Mouse (Mus musculus) forebrain, embryonic 11.5 days (tissue): ENCODE measurements around the gene Ptpn1. TPM values are rescaled to one million over a fixed set of nuclear protein-coding genes. Genes with fewer than 3 reads are reported as not detected.

Source experiments
- ATAC-seq: fragments of 200-750 bp; cut with Nextera tagmentation; replicated peaks from 2 replicates; pipeline ENCODE4 v1.8.0; 2017; ENCODE audit warnings: moderate TSS enrichment; ENCODE audit not compliant: low FRiP score
- DNase-seq: peaks from one replicate; pipeline ENCODE4 v3.0.0-alpha.2; 2017; ENCODE audit warnings: low spot score
- H3K27ac ChIP-seq: fragments of 300-500 bp; sonication (generic); 2 replicates; pipeline ENCODE4 v1.5.1; 2014; ENCODE audit warnings: low read depth, low read length
- H3K27me3 ChIP-seq: fragments of 300-500 bp; sonication (generic); 2 replicates; pipeline ENCODE4 v1.6.1; 2014; ENCODE audit warnings: mild to moderate bottlenecking, low read length, mixed read lengths; ENCODE audit not compliant: control insufficient read depth, insufficient read depth
- H3K36me3 ChIP-seq: fragments of 300-500 bp; sonication (generic); 2 replicates; pipeline ENCODE4 v1.6.1; 2014; ENCODE audit warnings: mild to moderate bottlenecking, low read length, moderate library complexity, mixed read lengths; ENCODE audit not compliant: control insufficient read depth, insufficient read depth
- H3K4me1 ChIP-seq: fragments of 300-500 bp; sonication (generic); replicated peaks from 2 replicates; pipeline ENCODE4 v1.6.1; 2014; ENCODE audit warnings: low read length, mixed read lengths; ENCODE audit not compliant: control insufficient read depth, insufficient read depth
- H3K4me2 ChIP-seq: fragments of 300-500 bp; sonication (generic); 2 replicates; pipeline ENCODE4 v1.6.1; 2014; ENCODE audit warnings: low read depth, mild to moderate bottlenecking, low read length, moderate library complexity, mixed read lengths; ENCODE audit not compliant: severe bottlenecking
- H3K4me3 ChIP-seq: fragments of 300-500 bp; sonication (generic); 2 replicates; pipeline ENCODE4 v1.5.1; 2014; ENCODE audit warnings: low read depth, low read length
- H3K9ac ChIP-seq: fragments of 300-500 bp; sonication (generic); 2 replicates; pipeline ENCODE4 v1.6.1; 2014; ENCODE audit warnings: low read length
- H3K9me3 ChIP-seq: fragments of 300-500 bp; sonication (generic); 2 replicates; pipeline ENCODE4 v1.6.1; 2016; ENCODE audit warnings: low read length, mixed read lengths; ENCODE audit not compliant: control insufficient read depth
- whole genome bisulfite sequencing: fragments of 180-500 bp; shearing (Covaris S2); extraction: QIAGEN DNeasy Blood & Tissue Kit; methylation state at CpG from one replicate; pipeline ENCODE4 v1.1.7; 2014; 5-methylcytosine and 5-hydroxymethylcytosine counted together
- polyA plus RNA-seq: library from polyadenylated mRNA; unstranded; fragments of >200 nt; fragmentation: Nextera tagmentation; extraction: Ambion mirVana; gene quantifications from 2 replicates; pipeline ENCODE4 v1.2.1, GENCODE M21; 2014

Ptpn1 gene
- 73.0 and 80.0 TPM in 2 replicates for polyA plus RNA-seq

DNA sequence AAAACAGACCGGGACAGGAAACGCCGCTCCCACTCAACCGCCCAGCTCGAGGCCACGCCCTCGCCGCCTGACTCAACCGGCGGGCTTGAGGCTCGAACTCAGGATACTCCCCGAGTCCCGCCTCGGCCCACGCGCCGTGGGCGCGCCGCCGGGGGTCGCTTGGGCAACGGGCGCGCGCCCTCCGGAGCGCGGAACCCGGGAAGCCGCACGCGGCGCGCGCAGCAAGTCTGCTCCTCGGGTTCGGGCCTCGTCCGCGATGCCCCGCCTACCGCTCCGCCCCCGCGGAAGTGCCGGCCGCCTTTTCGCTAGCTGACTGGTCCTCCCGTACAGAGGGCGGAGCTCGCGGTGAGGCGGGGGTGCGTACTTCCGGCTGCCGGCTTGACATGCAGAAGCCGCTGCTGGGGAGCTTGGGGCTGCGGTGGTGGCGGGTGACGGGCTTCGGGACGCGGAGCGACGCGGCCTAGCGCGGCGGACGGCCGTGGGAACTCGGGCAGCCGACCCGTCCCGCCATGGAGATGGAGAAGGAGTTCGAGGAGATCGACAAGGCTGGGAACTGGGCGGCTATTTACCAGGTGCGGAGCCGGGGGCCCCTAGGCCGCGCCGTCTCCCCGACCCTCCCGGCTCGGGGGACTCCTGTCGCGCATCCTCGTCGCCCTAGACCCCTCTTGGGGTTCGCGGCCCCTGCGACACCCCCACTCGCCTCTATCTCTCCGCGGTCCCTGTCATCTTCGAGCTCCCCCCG is at the start of gene Ptpn1:
Ptpn1 (plus strand) TSS at position 73 of the 742 bp plus-strand sequence.
- peaks cover 6% of the 10 kb centered on the region; the same call in 1 of the 2 replicates for H3K4me1 ChIP-seq
- H3K27ac ChIP-seq = no peak within 1 kb of the TSS
- peak within 1 kb of the TSS; percentile 88 for H3K9ac ChIP-seq
- H3K36me3 ChIP-seq = no peaks in the 10 kb centered on the region
- no peaks in the 10 kb centered on the region for H3K9me3 ChIP-seq
- H3K4me2 ChIP-seq = peak within 1 kb of the TSS; percentile 57
- ATAC-seq = peak; percentile 97
- peak; percentile 98 for DNase-seq
- under 1% methylated on average over 89 of the region's 99 CpGs for WGBS
- H3K27me3 ChIP-seq = no peaks in the 10 kb centered on the region
- peak within 1 kb of the TSS; percentile 90 for H3K4me3 ChIP-seq

DNA sequence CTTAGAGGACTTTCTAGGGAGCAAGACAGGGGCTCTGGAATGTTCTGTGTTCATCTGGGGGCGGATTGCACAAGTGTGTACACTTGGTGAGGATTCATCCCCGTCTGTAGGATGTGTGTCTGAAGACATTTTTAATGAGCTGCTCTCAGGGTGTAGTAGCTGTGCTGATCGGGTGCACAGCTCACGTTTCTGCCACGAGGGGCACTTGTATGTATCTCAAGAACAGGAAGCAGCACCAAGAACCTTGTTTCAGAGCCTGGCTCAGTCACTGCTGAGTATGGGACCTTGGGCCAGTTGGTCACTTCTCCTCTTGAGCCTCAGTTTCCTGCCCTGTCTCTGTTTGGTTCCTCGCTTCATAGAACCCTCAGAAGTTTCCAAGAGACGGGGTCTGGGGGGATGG is 45.4 kb upstream of the Ptpn1 start:
- Histone ChIP-seq H3K4me1 (peaks cover 3% of the 10 kb centered on the region; the same call in 1 of the 2 replicates), H3K9me3 (no peaks in the 10 kb centered on the region), H3K4me2 (no peak overlapping the region), H3K9ac (no peak overlapping the region), H3K36me3 (no peaks in the 10 kb centered on the region), H3K4me3 (no peak overlapping the region), H3K27me3 (no peaks in the 10 kb centered on the region; the same call in 1 of the 2 replicates), H3K27ac (no peak overlapping the region)
- WGBS = 71% methylated on average over 7 of the region's 7 CpGs
- DNase-seq = no peak
- no peak for ATAC-seq

- H3K27me3 ChIP-seq = no peaks in the 10 kb centered on the region; the same call in 1 of the 2 replicates
- 11% methylated on average over 22 of the region's 22 CpGs for WGBS
- H3K9ac ChIP-seq = no peak overlapping the region
- DNase-seq (no peak), ATAC-seq (no peak)
- H3K4me3 ChIP-seq = peak overlapping the region; percentile 21; the same call in 1 of the 2 replicates
- H3K36me3 ChIP-seq = no peaks in the 10 kb centered on the region
- H3K4me2 ChIP-seq = peak overlapping the region; percentile 40
- no peak overlapping the region for H3K27ac ChIP-seq
- H3K4me1 ChIP-seq = peaks cover 3% of the 10 kb centered on the region; the same call in 1 of the 2 replicates
- H3K9me3 ChIP-seq = no peaks in the 10 kb centered on the region
These were observed 44.1 kb upstream of the Ptpn1 start for GRCm38 (mm10) chr2:167887516-167888347.

GRCm38 (mm10) chr2:167888834-167889233 is 43.0 kb upstream of the Ptpn1 start:
- DNase-seq (no peak), ATAC-seq (no peak)
- Histone ChIP-seq H3K9ac (no peak overlapping the region), H3K4me2 (no peak overlapping the region), H3K36me3 (no peaks in the 10 kb centered on the region), H3K9me3 (no peaks in the 10 kb centered on the region), H3K27ac (no peak overlapping the region), H3K27me3 (no peaks in the 10 kb centered on the region; the same call in 1 of the 2 replicates), H3K4me1 (peaks cover 3% of the 10 kb centered on the region; the same call in 1 of the 2 replicates), H3K4me3 (no peak overlapping the region)
- WGBS = 72% methylated on average over 6 of the region's 6 CpGs

GRCm38 (mm10) chr2:167889886-167890285 is 42.0 kb upstream of the Ptpn1 start:
- Histone ChIP-seq H3K27me3 (no peaks in the 10 kb centered on the region; the same call in 1 of the 2 replicates), H3K9me3 (no peaks in the 10 kb centered on the region), H3K9ac (no peak overlapping the region), H3K4me3 (no peak overlapping the region), H3K36me3 (no peaks in the 10 kb centered on the region), H3K27ac (no peak overlapping the region), H3K4me1 (peaks cover 3% of the 10 kb centered on the region; the same call in 1 of the 2 replicates), H3K4me2 (no peak overlapping the region)
- WGBS = 73% methylated on average over 4 of the region's 4 CpGs
- DNase-seq (no peak), ATAC-seq (no peak)

DNA sequence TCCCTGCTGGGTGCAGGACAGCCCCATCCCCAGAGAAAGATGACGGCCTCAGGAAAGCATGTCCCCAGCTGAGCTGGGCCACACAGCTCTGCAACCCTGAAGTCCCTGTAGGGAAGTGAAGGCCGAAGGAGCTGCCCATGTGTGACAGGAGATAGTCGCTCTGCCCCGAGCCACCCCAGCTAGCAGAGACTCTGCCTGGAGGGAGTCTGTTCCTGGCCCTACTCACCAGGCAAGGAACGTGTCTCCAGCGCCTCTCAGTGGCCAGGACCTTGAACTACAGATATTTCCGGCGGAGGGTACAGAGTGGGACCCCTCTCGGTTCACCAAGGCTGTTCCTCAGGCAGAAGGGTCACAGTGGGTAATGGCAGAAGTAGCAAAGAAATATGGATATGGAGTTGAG is 39.9 kb upstream of the Ptpn1 start:
- DNase-seq = peak; percentile 77
- no peak overlapping the region for H3K4me2 ChIP-seq
- no peaks in the 10 kb centered on the region for H3K9me3 ChIP-seq
- no peak for ATAC-seq
- no peak overlapping the region for H3K27ac ChIP-seq
- no peaks in the 10 kb centered on the region for H3K36me3 ChIP-seq
- H3K27me3 ChIP-seq = peaks cover 4% of the 10 kb centered on the region; the same call in 1 of the 2 replicates
- WGBS = 10% methylated on average over 9 of the region's 9 CpGs
- H3K4me3 ChIP-seq = no peak overlapping the region
- no peak overlapping the region for H3K9ac ChIP-seq
- H3K4me1 ChIP-seq = peaks cover 4% of the 10 kb centered on the region; the same call in 1 of the 2 replicates

- WGBS = 64% methylated on average over 10 of the region's 10 CpGs
- H3K4me1 ChIP-seq = 0 out of 2 replicates have a peak, but pooled peaks cover 2% of the 10 kb centered on the region
- no peaks in the 10 kb centered on the region for H3K9me3 ChIP-seq
- H3K9ac ChIP-seq = no peak overlapping the region
- no peak overlapping the region for H3K4me2 ChIP-seq
- ATAC-seq (no peak), DNase-seq (no peak)
- peaks cover 4% of the 10 kb centered on the region; the same call in 1 of the 2 replicates for H3K27me3 ChIP-seq
- no peak overlapping the region for H3K27ac ChIP-seq
- H3K4me3 ChIP-seq = no peak overlapping the region
- no peaks in the 10 kb centered on the region for H3K36me3 ChIP-seq
These were observed 38.2 kb upstream of the Ptpn1 start for GRCm38 (mm10) chr2:167893680-167894079.

- H3K9ac ChIP-seq = peak overlapping the region; percentile 23; the same call in 1 of the 2 replicates
- 0 out of 2 replicates have a peak, but pooled peaks cover 2% of the 10 kb centered on the region for H3K4me1 ChIP-seq
- DNase-seq (peak; percentile 93), ATAC-seq (peak; percentile 46)
- no peak overlapping the region for H3K27ac ChIP-seq
- 2% methylated on average over 30 of the region's 30 CpGs for WGBS
- no peaks in the 10 kb centered on the region for H3K36me3 ChIP-seq
- 0 out of 2 replicates have a peak overlapping the region, but pooled peaks have one; percentile 7 for H3K4me3 ChIP-seq
- peaks cover 4% of the 10 kb centered on the region; the same call in 1 of the 2 replicates for H3K27me3 ChIP-seq
- no peaks in the 10 kb centered on the region for H3K9me3 ChIP-seq
- H3K4me2 ChIP-seq = peak overlapping the region; percentile 42
These were observed 36.9 kb upstream of the Ptpn1 start for GRCm38 (mm10) chr2:167894948-167895372.
